Comparison of ENCODE assay signal across 8 mouse cellular contexts in the genomic region with DNA sequence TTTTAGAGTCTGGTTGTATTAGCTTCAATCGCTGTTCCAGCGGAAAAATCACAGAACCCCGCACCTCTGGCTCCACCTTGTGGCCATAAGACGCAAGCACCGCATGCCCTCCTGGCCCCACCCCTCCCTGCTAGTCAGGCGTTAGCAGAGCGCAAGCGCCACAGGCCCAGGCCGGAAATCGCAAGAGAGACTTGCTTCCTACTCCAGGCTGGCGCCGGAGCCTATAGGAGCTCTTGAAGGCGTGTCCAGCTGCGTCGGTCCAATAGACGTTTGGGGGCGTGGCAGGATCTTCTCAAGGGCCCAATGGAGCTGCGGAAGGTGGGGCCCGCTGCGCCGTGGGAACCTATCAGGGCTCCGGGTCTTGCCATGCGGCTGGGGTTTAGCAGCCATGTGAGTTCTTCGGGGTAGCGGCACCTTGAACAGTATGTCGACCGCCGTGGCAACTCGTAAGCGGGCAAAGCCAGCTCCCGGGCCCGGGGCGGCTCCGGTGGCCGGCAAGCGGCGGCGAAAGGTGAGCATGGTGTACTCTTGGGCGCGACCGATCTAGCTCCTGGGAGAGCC. TPM values are rescaled to one million over a fixed set of nuclear protein-coding genes. Genes with fewer than 3 reads are reported as not detected.
A peak's percentile ranks its signal among the peaks of the same experiment; 100 is the strongest.
DNase-seq lines count a peak whose midpoint lies in the region; ATAC-seq and TF ChIP-seq lines count a peak whose summit lies in the region.

A gene (minus strand): TSS at position 26 of the 561 bp plus-strand sequence.

- under 1% methylated on average over 41 of the region's 41 CpGs for whole genome bisulfite sequencing in hindbrain, embryonic 13.5 days

- H3K27ac ChIP-seq in hindbrain, embryonic 13.5 days: peak within 1 kb of the TSS; percentile 18; the same call in 1 of the 2 replicates

- ATAC-seq in Patski: peak; percentile 91
- peak; percentile 98 for ATAC-seq in hindbrain, embryonic 13.5 days (ENCODE audit: low FRiP score)

- H3K36me3 ChIP-seq in hindbrain, embryonic 13.5 days: peaks cover 23% of the 10 kb centered on the region

- H3K27me3 ChIP-seq in Patski: no peaks in the 10 kb centered on the region
- 0 out of 2 replicates have a peak, but pooled peaks cover 3% of the 10 kb centered on the region for H3K27me3 ChIP-seq in hindbrain, embryonic 13.5 days

- peak within 1 kb of the TSS; percentile 71 for H3K4me3 ChIP-seq in hindbrain, embryonic 13.5 days

- H3K9ac ChIP-seq in hindbrain, embryonic 13.5 days: peak within 1 kb of the TSS; percentile 77

- DNase-seq in Patski (ENCODE audit: low read depth, low spot score): no peak
- peak; percentile 98 to 99 for DNase-seq in cerebellum, postnatal 14 days
- DNase-seq in frontal cortex, postnatal 14 days (ENCODE audit: low spot score in 2 of 2): peak; percentile 99 to 100
- peak; percentile 95 to 98 for DNase-seq in layer of hippocampus, postnatal 25 days (ENCODE audit: extremely low spot score in 1 of 2, low spot score in 1 of 2)
- peak; percentile 100 for DNase-seq in lung, postnatal 25 days (ENCODE audit: low spot score)
- peak; percentile 100 for DNase-seq in retina, embryonic 14.5 days (ENCODE audit: low spot score)
- DNase-seq in thymus, postnatal 4 days: peak; percentile 97

- H3K4me2 ChIP-seq in hindbrain, embryonic 13.5 days: peak within 1 kb of the TSS; percentile 92

- H3K9me3 ChIP-seq in hindbrain, embryonic 13.5 days: no peaks in the 10 kb centered on the region

- no peak for TF ChIP-seq CTCF in Patski (IDR thresholded peaks at IDR 0.05)

- peaks cover 41% of the 10 kb centered on the region for H3K4me1 ChIP-seq in hindbrain, embryonic 13.5 days (replicated peaks)

- CTCF ChIA-PET in Patski (lab: Charles Lee): interaction anchor here (0.6 to 3.7 kb wide), 27 partner anchors 14 to 305 kb away, joined by 3 to 33 read pairs (median 4); a partner anchor contains a TSS

- POLR2A ChIA-PET in Patski (lab: Charles Lee): interaction anchor here (0.7 to 2.0 kb wide), 6 partner anchors 23 to 312 kb away, joined by 3 to 12 read pairs (median 4); a partner anchor contains a TSS

- in situ Hi-C loops in Patski (cut with MboI; ENCODE audit: low pct_unique_long_range_greater_than_20kb): loop anchor here (5.0 kb wide), 2 partner anchors 40 to 105 kb away; a partner anchor contains a TSS

RNA-seq across cellular contexts. Expression of the gene that starts here (rescaled TPM):
- polyA plus RNA-seq in Patski (2021): 58.0 TPM
- 0.74 and 0.88 TPM in 2 replicates for polyA plus RNA-seq in hindbrain, embryonic 13.5 days (2015; fragmentation: Nextera tagmentation; extraction: Ambion mirVana)
- total RNA-seq in layer of hippocampus, postnatal 25 days (2021): 1 to 10 TPM; 3.2 to 4.7 TPM

Comparison
In these comparisons a context has a peak if more than half of its experiments do, and no peak if none do; other contexts are left out.
1. RNA of the gene that starts here (polyA plus RNA-seq): 58.0 TPM in Patski (single experiment); 0.74 to 0.88 TPM in hindbrain, embryonic 13.5 days; every median in the first group is over 10 times any median in the second.
2. Peak in ATAC-seq, H3K4me3 ChIP-seq, H3K27ac ChIP-seq, H3K9ac ChIP-seq and H3K4me2 ChIP-seq in hindbrain, embryonic 13.5 days; RNA of the gene not detected or under 1 TPM.